Mouse (Mus musculus): ENCODE data around the gene Kctd17.

Kctd17 gene

DNA sequence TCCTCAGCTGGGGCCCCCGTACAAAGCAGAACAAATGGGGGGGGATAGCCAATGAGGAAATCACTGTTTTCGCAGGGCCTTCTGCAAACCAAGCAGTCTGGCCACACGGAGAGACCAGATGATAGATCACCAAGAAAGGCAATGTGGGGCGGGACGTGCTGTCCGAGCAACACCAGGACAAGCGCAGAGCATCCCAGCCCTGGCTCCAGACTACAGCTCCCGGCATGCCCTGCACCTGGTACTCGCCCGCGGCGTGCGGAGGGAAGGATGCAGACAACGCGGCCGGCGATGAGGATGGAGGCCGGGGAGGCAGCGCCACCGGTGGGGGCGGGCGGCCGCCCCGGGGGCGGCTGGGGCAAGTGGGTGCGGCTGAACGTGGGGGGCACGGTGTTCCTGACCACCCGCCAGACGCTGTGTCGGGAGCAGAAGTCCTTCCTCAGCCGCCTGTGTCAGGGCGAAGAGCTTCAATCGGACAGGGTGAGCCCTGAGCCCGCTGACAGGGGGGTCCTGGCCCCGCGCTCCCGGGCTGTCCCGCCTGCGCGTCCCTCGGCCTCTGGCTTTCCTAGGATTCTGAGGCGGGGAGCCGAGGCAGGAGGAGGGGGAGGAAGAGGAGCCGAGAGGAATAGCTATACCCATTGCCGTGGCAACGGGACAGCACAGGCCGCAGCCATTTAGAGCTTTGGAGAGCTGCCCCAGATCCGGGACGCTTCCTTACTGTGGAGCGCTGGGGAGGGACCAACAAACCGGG is at the start of gene Kctd17:
Gene Kctd17 (plus strand): TSS at position 174 of the 748 bp plus-strand sequence.
- DNase-seq (ENCODE audit: low spot score in 2 of 2) = no peak

DNA sequence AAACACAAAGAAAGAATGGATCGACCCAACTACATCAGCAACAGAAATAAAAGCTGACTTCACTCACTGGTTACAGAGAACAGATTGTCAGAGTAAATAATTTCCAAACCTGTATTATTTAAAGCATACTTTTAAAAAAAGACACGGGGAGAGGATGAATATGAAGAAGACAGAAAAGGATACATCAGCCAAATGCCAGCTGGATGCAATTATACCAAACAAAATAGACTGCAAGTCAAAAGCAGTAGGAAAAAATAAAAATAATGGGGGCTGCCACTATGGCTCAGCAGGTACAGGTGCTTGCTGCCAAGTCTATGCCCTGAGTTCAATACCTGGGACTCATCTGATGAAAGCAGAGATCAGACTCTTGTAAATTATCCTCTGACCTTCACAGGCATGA is 48.2 kb upstream of the Kctd17 start:
- DNase-seq (ENCODE audit: low spot score in 2 of 2) = no peak

DNA sequence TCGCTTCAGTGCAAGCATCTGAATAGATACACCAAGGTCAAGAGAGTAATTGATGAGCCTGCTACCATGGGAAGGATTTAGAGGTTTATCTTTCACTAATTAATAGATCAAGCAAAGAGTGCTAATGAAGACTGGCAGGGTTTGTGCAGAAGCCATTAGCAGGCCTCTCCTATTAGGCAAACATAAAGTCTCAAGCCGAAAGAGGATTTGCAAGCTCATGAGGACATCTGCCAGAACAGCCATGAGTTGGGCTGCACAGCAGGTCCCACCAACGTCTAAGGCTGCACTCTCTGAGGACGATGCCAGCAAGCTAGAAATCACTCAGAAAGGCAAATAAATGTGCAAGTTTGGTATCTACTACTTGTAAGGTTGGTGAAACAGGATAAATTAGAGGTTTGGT is 47.6 kb upstream of the Kctd17 start:
- no peak for DNase-seq (ENCODE audit: low spot score in 2 of 2)

DNA sequence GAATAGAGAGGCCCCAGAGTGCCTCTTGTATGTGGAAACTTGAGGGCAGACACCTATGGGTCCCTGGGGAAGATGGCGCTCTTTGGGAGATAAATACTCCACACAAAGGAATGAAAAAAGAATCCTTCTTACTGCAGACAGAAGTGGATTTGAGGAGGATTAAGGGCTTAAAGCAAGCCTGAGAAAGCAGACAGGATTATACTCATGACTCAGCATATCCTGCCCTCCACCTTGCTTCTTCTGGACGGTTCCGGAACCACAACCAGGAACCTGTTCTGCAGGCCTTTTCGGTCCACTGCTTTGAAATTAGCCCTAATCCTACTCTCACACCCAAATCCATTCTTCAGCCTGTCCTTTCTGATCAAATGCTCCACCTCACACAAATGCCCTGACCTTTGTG is 46.2 kb upstream of the Kctd17 start:
- no peak for DNase-seq (ENCODE audit: low spot score in 2 of 2)

DNA sequence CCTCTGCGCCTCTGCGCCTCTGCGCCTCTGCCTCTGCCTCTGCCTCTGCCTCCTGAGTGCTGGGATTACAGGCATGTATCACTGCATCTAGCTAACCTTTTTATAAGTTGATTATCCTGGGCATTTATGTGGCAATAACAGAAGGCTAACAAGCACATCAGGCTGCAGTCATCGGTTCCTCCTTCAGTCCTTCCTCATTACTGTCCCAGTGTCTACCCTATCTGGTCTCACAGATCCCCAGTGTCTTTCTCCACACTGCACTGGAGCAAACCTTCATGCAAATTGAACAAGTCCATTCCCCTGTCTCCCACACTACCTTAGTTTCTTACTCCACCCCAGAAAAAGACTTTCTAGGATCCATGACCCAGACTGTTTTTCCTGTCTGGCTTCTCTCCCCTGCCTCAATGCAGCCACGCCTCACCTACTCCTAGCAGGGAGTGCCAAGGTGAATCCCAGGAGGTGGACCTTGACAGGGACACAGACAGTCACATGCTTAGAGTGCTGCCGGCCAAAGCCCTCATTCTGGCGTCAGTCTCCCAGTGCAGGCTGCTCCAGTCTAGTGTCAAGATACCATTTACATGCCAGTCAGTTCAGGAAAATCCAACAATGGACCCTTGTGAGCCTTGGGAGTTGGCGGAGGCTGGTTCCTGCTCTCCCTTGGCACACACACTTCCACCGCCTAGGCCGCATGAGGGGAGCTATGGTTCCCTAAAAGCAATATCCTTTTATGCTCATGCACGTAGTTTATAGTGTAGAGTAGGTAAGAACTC is 44.7 kb upstream of the Kctd17 start:
- DNase-seq (ENCODE audit: low spot score in 2 of 2) = no peak

DNA sequence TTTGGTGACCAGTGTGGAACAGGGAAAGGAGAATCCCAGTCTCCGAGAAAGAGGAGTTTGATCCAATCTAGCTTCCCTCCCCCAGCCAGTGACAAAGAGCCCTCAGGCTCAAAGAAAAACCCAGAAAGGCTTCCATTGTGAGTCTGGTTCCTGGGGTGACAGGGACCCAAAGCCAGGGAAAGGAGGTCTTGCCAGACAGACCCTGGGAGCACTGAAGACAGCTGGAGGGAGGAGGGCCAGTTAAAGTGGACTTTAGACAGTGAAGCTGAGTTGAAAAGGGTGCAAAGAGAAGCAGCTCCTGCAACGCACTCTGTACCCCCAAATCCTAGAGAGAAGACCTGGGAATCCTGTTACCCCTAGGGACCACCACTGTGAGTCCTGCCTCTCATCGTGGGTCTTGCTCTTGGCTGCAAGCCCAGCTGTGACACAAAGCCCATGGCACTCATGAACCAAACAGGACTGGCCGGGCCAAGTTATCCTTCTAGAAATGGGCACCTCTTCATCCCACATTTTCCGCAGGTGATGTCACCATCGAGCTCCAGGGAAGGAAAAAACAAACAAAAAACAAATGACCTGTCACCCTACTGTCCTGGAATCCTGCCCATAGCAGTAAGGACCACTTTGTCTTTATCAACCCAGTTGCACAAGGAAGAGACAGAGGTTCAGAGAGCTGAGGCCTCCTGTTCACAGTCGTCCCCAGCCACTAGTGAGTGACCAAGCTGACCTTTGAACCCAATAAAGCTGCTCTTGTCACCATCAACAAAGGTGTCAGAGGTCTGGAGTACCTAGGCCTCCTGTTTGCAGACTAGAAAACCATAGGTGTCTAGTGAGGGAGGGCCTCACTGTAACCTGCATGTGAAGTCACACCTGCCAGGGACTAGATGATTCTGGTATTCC is 43.9 kb upstream of the Kctd17 start:
- no peak for DNase-seq (ENCODE audit: low spot score in 2 of 2)

DNA sequence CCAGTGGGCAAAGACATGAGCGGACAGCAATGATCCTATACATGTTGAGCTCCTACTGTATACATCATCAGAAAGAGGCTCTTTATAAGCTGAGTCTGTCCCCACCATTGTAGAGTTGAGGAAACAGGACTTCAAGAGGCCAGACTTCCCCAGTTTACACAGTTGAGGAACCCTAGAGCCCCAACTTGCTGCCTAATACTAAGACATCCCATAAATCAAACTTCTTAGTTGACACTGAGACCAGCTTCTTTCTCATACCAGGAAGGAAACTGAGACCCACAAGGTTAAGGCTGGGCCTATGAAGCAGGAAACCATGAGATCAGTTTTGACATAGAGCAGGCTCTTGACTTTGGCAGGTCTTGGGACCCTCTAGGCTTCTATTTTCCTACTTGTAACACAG is 42.8 kb upstream of the Kctd17 start:
- no peak for DNase-seq (ENCODE audit: low spot score in 2 of 2)

DNA sequence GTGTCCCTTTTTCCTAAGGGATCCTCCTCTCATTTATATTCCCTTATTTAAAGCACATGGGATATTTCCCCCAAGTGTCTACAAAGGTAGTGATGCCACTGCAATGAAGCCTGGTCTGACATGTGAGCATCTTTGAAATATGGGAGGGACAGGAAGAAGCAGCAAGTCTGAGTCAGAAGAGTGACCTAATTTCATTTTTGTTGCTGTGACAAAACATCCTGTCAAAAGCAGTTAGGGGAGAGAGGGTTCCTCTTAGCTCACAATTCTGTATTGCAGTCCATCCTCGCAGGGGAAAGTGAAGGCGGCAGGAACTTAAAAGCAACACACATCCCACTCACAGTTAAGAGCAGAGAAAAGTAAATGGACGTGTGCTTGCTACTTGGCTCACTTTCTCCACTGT is 37.5 kb upstream of the Kctd17 start:
- DNase-seq (ENCODE audit: low spot score in 2 of 2) = no peak

DNA sequence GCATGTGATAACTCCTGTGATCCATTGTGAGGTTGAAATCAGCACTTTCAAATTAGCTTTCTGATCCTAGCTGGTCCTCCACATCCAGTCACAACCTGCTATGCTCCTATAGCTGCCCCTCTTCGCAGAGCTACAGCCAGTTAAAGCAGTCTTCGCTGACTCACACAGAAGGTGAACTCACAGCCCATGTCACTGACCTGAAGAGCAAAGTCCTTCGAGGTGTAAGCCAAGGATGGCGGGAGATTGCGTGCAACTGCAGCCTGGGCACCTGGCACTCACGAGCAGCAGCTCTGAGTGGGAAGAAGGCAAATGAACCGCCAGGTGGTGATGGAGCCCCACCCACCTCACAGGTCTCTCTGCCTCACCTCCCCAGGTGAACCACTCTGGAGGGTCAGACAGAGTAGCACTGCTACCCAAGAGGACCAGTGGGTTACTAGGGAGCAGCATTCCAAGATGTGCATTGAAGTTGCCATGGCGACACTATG is 32.8 kb upstream of the Kctd17 start, which contains the start of gene Tex33:
Gene Tex33 (minus strand): TSS at position 435 of the 485 bp plus-strand sequence.
- DNase-seq (ENCODE audit: low spot score in 2 of 2) = no peak

DNA sequence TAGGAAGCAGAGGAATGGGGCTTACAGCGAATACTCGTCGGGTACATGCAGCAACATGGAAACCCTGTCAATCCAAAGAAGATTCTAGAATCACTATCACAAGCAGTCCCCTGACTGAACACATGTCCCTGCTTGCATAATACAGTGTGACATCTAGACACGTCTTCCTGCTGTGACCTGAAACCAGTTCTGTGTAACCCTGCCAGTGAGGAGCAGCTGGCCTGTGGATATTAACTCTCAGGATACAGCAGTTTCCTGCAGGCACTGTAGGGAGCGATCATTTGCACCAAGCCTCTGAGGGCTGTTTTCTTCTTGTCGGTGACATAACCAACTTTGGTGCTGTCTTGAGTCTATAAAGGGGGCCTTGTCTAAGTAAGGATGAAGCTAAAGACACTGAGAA is 27.0 kb upstream of the Kctd17 start:
- no peak for DNase-seq (ENCODE audit: low spot score in 2 of 2)

DNA sequence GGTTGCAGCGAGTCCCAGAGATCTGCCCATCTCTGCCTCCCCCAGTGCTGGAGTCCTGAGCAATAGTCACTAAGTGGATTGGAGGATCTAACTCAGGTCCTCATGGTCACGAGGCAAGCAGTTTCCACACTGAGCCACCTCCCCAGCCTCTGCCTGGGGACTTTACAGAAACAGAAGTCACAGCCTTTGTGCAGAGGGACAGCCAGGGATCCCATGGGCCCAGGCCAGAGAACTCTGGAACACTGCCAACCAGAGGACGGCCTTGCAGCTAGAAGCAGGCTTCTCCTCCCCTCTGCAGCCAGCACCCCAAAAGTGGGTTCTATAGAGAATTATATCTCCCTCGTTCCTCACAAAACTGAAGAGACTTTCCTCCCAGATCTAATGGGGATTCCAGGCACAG is 26.4 kb upstream of the Kctd17 start:
- no peak for DNase-seq (ENCODE audit: low spot score in 2 of 2)

DNA sequence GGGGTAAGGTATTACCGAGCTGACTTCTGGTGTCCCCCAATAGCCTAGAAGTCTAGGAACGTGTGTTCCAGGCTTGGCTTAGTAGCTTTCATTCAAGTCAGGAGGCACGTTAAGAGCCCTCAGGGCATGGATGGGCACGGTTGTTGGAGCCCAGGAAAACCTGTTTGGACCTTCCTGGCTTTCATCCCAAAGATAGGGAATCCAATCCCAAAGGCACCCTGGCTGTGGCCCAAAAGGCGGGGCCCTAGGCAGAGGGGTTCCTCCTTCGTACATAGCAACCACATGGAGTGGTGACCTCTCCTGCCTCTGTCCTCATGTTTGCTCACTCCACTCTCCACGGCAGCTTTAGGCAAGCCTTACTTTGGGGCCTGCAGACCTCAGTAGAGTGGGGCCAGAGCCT is 25.9 kb upstream of the Kctd17 start:
- DNase-seq (ENCODE audit: low spot score in 2 of 2) = no peak

DNA sequence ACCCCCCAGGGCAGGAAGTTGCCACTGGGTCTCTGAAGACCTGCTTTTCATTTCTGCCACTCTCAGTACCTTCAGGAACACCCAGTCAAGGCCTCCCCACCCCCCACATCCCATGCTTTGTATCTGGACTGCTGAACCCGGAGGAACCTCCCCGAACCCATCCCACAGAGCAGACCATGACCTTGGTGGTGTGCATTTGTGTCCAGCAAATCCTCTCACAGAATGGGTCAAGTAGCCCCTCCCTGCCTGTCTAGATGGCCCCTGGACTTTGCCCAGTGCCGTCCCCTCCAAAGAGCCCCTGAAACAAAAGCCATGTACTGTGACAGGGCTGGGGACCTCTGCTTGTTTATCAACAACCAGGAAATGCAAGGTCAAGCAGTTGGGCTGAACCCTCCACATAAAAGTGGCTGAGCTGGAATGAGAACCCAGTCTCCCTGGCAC is 25.0 kb upstream of the Kctd17 start:
- no peak for DNase-seq (ENCODE audit: low spot score in 2 of 2)

DNA sequence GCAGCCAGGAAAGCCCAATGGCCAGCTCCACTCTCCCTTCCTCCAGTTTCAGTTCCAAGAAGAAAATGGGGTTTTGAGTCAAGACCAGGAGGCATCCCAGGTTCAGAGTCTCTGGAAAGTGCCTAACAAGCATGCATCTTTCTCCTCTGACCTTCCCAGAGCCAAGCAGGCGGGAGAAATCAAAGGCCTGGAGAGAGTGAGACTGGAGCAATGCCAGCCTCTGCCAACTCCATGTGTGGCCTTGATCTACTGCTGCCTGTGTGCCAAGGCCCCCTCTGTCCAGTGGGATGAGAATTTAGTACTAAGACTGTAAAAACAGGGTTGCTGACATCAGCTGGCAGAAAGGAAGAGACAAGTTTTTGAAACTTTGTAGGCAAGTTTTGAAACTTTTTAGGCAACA is 24.5 kb upstream of the Kctd17 start:
- no peak for DNase-seq (ENCODE audit: low spot score in 2 of 2)

DNA sequence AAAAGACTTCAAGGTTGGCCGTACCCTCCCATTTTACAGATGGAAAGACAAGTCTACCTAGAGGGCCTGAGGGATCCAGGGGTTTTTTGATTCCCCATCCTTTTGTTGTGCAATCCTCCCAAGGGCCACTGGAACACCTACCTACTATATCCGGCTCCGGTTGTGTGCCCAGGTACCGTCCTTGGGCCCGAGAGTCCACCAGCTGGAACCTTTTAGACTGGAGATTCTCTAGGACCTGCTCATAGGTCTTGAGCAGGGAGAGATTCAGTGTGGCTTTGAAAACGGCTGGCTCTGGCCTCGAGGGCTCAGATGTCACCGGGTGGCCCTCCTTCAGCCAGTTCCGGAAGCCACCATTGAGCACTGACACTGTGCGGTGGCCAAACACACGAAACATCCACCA is 23.3 kb upstream of the Kctd17 start:
- no peak for DNase-seq (ENCODE audit: low spot score in 2 of 2)

DNA sequence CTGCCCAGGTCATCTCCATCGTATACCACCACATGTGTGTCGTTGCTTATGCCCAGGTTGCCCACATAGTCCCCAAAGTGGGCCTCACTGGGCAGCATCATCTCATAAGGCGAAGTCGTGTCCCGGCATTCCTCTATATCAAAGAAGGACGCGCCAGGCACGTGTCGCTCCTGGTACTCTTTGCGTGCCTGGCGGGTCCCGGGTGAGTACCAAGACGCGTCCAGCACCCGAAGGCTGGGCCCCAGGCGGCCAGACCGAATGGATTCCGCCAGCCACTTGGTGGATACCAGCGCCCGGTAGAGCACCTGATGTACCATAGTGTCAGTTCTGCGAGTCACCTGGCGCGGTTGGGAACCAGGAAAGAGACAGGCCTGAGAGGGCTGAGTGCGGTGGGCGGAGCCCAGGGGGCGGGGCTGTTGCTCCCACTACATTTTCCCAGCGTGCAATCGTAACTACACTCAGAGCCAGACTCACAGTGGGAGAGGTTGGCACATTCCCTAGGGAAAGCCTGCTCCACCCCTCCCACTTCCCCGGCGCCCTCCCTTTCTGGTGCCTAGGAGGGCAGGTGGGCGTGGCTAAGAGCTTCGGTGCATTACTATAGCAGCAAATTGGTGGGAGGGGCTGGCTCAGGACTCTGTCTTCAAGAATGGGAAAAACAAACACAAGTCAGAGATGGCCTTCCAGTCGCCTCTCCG is 22.7 kb upstream of the Kctd17 start, which contains the start of gene Tst:
Gene Tst (minus strand): TSS at position 391 of the 695 bp plus-strand sequence.
- DNase-seq (ENCODE audit: low spot score in 2 of 2) = peak; percentile 65 to 68

DNA sequence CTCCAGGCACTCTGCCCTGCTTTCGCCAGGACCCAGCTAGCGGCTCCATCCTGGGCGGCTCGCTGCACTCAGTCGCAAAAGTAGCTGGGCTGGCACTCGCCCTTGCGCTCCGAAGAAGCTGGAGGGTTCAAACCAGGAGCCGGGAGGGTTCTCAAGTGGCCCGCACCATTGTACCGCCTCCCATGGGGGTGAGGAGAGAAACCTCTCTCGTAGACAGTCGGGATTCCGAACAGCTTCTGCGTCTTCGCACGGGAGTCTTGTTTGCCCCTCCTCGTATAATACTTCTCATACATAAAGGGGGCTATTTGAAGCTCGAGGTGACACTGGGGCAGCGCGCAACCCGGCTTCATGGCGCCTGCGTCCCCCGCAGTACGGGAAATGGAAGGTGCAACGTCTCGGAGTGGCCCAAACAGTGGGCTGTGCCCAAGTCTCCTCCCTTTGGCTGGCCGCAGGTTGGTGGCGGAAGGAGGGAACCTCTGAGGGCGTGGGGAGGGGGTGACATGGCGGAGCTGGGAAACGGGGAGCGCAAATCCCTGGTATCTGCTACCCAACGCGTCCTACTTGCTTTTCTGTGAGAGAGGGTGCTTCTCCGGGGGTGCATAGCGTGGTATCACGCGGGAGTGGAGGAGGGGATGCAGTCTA is 21.9 kb upstream of the Kctd17 start, which contains the start of gene Mpst:
Gene Mpst (plus strand): TSS at position 124 of the 642 bp plus-strand sequence.
- peak; percentile 81 to 87 for DNase-seq (ENCODE audit: low spot score in 2 of 2)

DNA sequence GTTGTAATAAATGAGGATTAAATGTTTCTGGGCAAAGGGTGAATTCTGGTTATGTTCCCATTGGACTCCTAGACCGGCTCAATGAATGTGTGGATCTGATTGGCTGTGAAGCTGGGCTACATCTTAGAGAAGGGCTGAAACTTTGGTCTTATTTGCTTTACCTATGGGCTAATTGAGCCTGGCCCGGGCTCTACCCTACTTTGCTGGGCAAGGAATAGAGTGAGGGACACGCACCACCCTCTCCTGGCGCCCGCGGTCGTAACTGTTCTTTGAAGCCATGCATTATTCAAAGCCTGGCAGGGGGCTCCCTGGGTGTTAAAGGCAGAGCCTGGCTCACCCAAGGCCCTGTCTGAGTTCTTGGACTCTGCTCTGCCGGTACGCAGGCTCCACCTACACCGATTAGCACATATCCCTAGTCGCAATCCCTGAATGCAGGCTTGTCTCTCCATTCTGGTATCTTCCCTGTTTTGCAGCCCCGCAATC is 18.8 kb upstream of the Kctd17 start:
- DNase-seq (ENCODE audit: low spot score in 2 of 2) = no peak

DNA sequence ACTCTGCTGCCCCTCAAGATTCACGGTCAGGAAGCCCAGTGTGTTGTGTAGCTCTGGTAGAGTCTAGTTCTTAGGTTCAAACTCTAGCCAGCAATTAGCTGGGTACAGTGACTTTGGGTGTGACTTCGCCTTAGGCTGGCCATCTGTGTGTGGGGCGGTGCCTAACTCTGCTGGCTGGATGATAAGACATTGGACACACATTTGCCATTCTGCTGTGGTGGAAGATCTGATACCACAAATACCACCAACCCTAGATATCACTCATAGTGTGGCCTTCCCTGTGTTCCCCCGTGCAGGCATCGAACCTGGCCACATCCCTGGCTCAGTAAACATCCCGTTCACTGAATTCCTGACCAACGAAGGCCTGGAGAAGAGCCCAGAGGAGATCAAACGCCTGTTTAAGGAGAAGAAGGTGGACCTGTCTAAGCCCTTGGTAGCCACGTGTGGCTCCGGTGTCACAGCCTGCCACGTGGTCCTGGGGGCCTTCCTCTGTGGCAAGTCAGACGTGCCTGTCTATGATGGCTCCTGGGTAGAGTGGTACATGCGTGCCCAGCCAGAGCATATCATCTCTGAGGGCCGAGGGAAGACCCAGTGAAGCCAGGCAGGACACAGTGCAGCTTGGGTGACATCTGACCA is 15.2 kb upstream of the Kctd17 start:
- peak in 1 of 2 experiments; percentile 28 for DNase-seq (ENCODE audit: low spot score in 2 of 2)

DNA sequence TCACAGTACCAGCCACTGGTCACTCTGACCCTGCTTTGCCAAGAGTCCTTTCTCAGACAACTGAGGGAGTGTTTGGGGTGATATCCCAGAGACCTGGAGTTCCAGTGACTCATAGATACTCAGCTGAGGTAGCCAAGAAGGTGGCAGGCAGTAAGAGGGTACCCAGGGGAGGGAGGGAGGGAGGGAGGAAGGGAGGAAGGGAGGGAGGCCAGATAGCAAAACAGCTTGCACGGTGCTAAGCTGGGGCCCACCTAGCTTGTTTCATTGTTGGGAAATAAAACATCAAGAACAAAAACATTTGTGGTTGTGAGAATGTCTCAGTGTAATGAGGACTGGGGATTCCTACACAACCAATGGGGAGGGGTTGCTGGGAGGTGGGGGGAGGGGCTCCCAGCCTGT is 14.6 kb upstream of the Kctd17 start:
- DNase-seq (ENCODE audit: low spot score in 2 of 2) = no peak
